Mouse (Mus musculus) spleen, adult 12 weeks (tissue): Measurements from ENCODE around the gene Naaladl2.
"Not testable (repeated sequence)": the region's sequence is repeated elsewhere in the genome, so short reads cannot be mapped to it uniquely, and the experiment has no call there.

ENCODE experiments used
- DNase-seq: peaks from one replicate; pipeline ENCODE4 v3.0.0; 2022; ENCODE audit warnings: low spot score

Gene Naaladl2

GRCm38 (mm10) chr3:25143555-25144311 is at the start of gene Naaladl2:
Gene Naaladl2 (minus strand): TSS chr3:25144261.
- no peak for DNase-seq

GRCm38 (mm10) chr3:25151721-25152120 is 7.7 kb upstream of the Naaladl2 start:
- DNase-seq, result no peak

GRCm38 (mm10) chr3:25147271-25147670 is 3.2 kb upstream of the Naaladl2 start:
- no peak for DNase-seq

- DNase-seq, result no peak
Measured at GRCm38 (mm10) chr3:25144961-25145697, 1.1 kb upstream of the Naaladl2 start.

GRCm38 (mm10) chr3:25143111-25143510 is 950 bp downstream of the Naaladl2 start:
- no peak for DNase-seq

GRCm38 (mm10) chr3:25131848-25132247 is 12.2 kb downstream of the Naaladl2 start:
- DNase-seq, result no peak

- DNase-seq, result no peak
Measured at GRCm38 (mm10) chr3:25127864-25128263, 16.2 kb downstream of the Naaladl2 start.

- DNase-seq, result no peak
Measured at GRCm38 (mm10) chr3:25124919-25125846, 18.9 kb downstream of the Naaladl2 start.

GRCm38 (mm10) chr3:25113107-25113506 is 31.0 kb downstream of the Naaladl2 start:
- no peak for DNase-seq

- no peak for DNase-seq
Measured at GRCm38 (mm10) chr3:25108997-25109396, 35.1 kb downstream of the Naaladl2 start.

- no peak for DNase-seq
Measured at GRCm38 (mm10) chr3:25092986-25093385, 51.1 kb downstream of the Naaladl2 start.

- DNase-seq, result no peak
Measured at GRCm38 (mm10) chr3:25075785-25076184, 68.3 kb downstream of the Naaladl2 start.

GRCm38 (mm10) chr3:25074266-25074665 is 69.8 kb downstream of the Naaladl2 start:
- DNase-seq, result no peak

GRCm38 (mm10) chr3:25073821-25074220 is 70.2 kb downstream of the Naaladl2 start:
- no peak for DNase-seq

GRCm38 (mm10) chr3:25063217-25063616 is 80.8 kb downstream of the Naaladl2 start:
- no peak for DNase-seq

GRCm38 (mm10) chr3:25052975-25053374 is 91.1 kb downstream of the Naaladl2 start:
- no peak for DNase-seq

- no peak for DNase-seq
Measured at GRCm38 (mm10) chr3:25019972-25020371, 124.1 kb downstream of the Naaladl2 start.

- no peak for DNase-seq
Measured at GRCm38 (mm10) chr3:25010751-25011150, 133.3 kb downstream of the Naaladl2 start.

- DNase-seq, result not testable (repeated sequence)
Measured at GRCm38 (mm10) chr3:25006802-25007201, 137.3 kb downstream of the Naaladl2 start.

- DNase-seq, result no peak
Measured at GRCm38 (mm10) chr3:24992577-24992976, 151.5 kb downstream of the Naaladl2 start.

- DNase-seq, result no peak
Measured at GRCm38 (mm10) chr3:24992078-24992477, 152.0 kb downstream of the Naaladl2 start.

GRCm38 (mm10) chr3:24982111-24982510 is 161.9 kb downstream of the Naaladl2 start:
- DNase-seq, result no peak
